Mouse (Mus musculus) stomach, embryonic 14.5 days (tissue): ENCODE results near the gene Gm20388. TPM values are rescaled to one million over a fixed set of nuclear protein-coding genes. Genes with fewer than 3 reads are reported as not detected.

Experiments used
- ATAC-seq: fragments of 200-750 bp; cut with Nextera tagmentation; 2 replicates; pipeline ENCODE4 v1.8.0; 2017; ENCODE audit warnings: low read depth, moderate TSS enrichment; ENCODE audit not compliant: insufficient number of reproducible peaks, insufficient read depth, low FRiP score
- H3K27ac ChIP-seq: fragments of 300-500 bp; sonication (generic); 2 replicates; pipeline ENCODE4 v1.5.1; 2014; ENCODE audit warnings: mild to moderate bottlenecking, low read length, moderate library complexity, mixed read lengths
- H3K27me3 ChIP-seq: fragments of 300-500 bp; sonication (generic); 2 replicates; pipeline ENCODE4 v1.6.1; 2014; ENCODE audit warnings: low read length, control low read depth, mixed read lengths; ENCODE audit not compliant: control insufficient read depth, insufficient read depth
- H3K36me3 ChIP-seq: fragments of 300-500 bp; sonication (generic); 2 replicates; pipeline ENCODE4 v1.6.1; 2014; ENCODE audit warnings: mild to moderate bottlenecking, control low read depth, low read length, moderate library complexity, mixed read lengths; ENCODE audit not compliant: control insufficient read depth, insufficient read depth
- H3K4me1 ChIP-seq: fragments of 300-500 bp; sonication (generic); 2 replicates; pipeline ENCODE4 v1.6.1; 2014; ENCODE audit warnings: low read length, control low read depth, mixed read lengths; ENCODE audit not compliant: control insufficient read depth, insufficient read depth
- H3K4me2 ChIP-seq: fragments of 300-500 bp; sonication (generic); replicated peaks from 2 replicates; pipeline ENCODE4 v1.6.1; 2014; ENCODE audit warnings: low read depth, low read length, control low read depth
- H3K4me3 ChIP-seq: fragments of 300-500 bp; sonication (generic); 2 replicates; pipeline ENCODE4 v1.5.1; 2014; ENCODE audit warnings: low read depth, low read length, control low read depth
- H3K9ac ChIP-seq: fragments of 300-500 bp; sonication (generic); replicated peaks from 2 replicates; pipeline ENCODE4 v1.6.1; 2014; ENCODE audit warnings: low read depth, mild to moderate bottlenecking, control low read depth, low read length, moderate library complexity, mixed read lengths
- H3K9me3 ChIP-seq: fragments of 300-500 bp; sonication (generic); 2 replicates; pipeline ENCODE4 v1.6.1; 2016; ENCODE audit warnings: low read depth, low read length, control low read depth; ENCODE audit not compliant: control insufficient read depth
- WGBS: fragments of 180-500 bp; shearing (Covaris S2); extraction: QIAGEN DNeasy Blood & Tissue Kit; methylation state at CpG from one replicate; pipeline ENCODE4 v1.1.7; 2014; 5-methylcytosine and 5-hydroxymethylcytosine counted together
- polyA plus RNA-seq: library from polyadenylated mRNA; unstranded; fragments of >200 nt; fragmentation: Nextera tagmentation; extraction: Ambion mirVana; gene quantifications from 2 replicates; pipeline ENCODE4 v1.2.1, GENCODE M21; 2014

Gm20388 gene
- polyA plus RNA-seq, 1 experiment from 2014 or later, result 11.4 TPM

GRCm38 (mm10) chr8:121718925-121719324 is 1808.3 kb downstream of the Gm20388 start:
- WGBS, result 53% methylated on average over 6 of the region's 6 CpGs
- Histone ChIP-seq H3K27ac (no peak overlapping the region), H3K36me3 (no peaks in the 10 kb centered on the region), H3K9ac (no peak overlapping the region), H3K4me1 (0 out of 2 replicates have a peak, but pooled peaks cover 4% of the 10 kb centered on the region), H3K4me2 (no peak overlapping the region), H3K27me3 (no peaks in the 10 kb centered on the region), H3K9me3 (no peaks in the 10 kb centered on the region), H3K4me3 (no peak overlapping the region)
- ATAC-seq, result no peak

- Histone ChIP-seq H3K4me1 (0 out of 2 replicates have a peak, but pooled peaks cover 4% of the 10 kb centered on the region), H3K9ac (no peak overlapping the region), H3K36me3 (no peaks in the 10 kb centered on the region), H3K4me3 (no peak overlapping the region), H3K9me3 (no peaks in the 10 kb centered on the region), H3K4me2 (no peak overlapping the region), H3K27me3 (no peaks in the 10 kb centered on the region), H3K27ac (no peak overlapping the region)
- ATAC-seq, result no peak
- WGBS, result 40% methylated on average over 6 of the region's 6 CpGs
Measured at GRCm38 (mm10) chr8:121721072-121721471, 1810.4 kb downstream of the Gm20388 start.

- no peak overlapping the region for H3K4me2 ChIP-seq
- H3K9ac ChIP-seq, result no peak overlapping the region
- no peaks in the 10 kb centered on the region for H3K4me1 ChIP-seq
- ATAC-seq, result no peak
- no peak overlapping the region for H3K27ac ChIP-seq
- no peaks in the 10 kb centered on the region for H3K36me3 ChIP-seq
- H3K9me3 ChIP-seq, result no peaks in the 10 kb centered on the region; the same call in 1 of the 2 replicates
- peaks cover 8% of the 10 kb centered on the region for H3K27me3 ChIP-seq
- WGBS, result 67% methylated on average over 12 of the region's 12 CpGs
- no peak overlapping the region for H3K4me3 ChIP-seq
Measured at GRCm38 (mm10) chr8:121723846-121724245, 1813.2 kb downstream of the Gm20388 start.

DNA sequence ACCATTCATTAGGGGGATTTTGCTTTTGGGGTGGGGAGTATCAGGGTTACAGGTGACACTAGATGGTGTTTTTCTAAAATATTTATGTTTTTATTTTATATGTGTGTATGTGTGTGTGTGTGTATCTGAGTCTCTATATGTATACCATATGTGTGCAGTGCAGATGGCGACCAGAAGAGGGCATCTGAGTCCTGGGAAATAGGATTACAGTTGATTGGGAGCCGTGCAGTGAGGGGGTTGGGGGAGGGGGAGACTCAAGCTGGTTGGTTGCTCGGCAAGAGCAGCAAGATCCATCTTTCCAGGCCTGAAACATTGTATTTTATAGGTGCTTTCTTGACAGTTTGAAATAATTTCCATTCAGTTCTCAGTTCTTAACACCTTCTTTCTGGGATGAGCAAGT is 1816.5 kb downstream of the Gm20388 start:
- WGBS, result 54% methylated on average over 3 of the region's 3 CpGs
- H3K4me2 ChIP-seq, result no peak overlapping the region
- H3K9ac ChIP-seq, result no peak overlapping the region
- peaks cover 35% of the 10 kb centered on the region for H3K27me3 ChIP-seq
- H3K36me3 ChIP-seq, result no peaks in the 10 kb centered on the region
- no peaks in the 10 kb centered on the region; the same call in 1 of the 2 replicates for H3K4me1 ChIP-seq
- no peak for ATAC-seq
- no peak overlapping the region for H3K4me3 ChIP-seq
- H3K27ac ChIP-seq, result no peak overlapping the region
- no peaks in the 10 kb centered on the region; the same call in 1 of the 2 replicates for H3K9me3 ChIP-seq

DNA sequence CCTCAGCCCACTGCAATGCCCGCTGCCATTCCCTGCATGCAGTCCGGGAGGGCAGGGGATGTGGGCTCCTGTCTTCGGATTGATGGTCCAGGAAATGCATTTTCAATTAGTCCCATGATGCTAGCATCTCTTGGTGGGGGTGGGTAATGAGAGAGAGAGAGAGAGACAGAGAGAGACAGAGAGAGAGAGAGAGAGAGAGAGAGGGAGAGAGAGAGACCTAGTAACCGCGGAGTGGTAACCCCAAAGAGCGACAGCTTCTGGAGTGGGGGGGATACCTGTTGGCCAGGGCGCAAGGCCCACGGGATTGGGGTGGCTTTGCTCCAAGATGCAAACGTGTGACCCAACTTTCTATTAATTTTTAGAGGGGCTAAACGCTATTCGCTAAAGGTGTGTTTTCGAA is 1818.7 kb downstream of the Gm20388 start, which contains the start of gene Jph3:
Jph3 (plus strand) TSS at position 301 of the 400 bp plus-strand sequence.
- no peak within 1 kb of the TSS for H3K9ac ChIP-seq
- no peak for ATAC-seq
- peak within 1 kb of the TSS; percentile 80 for H3K4me2 ChIP-seq
- H3K36me3 ChIP-seq, result no peaks in the 10 kb centered on the region
- H3K27ac ChIP-seq, result no peak within 1 kb of the TSS
- no peaks in the 10 kb centered on the region; the same call in 1 of the 2 replicates for H3K9me3 ChIP-seq
- WGBS, result 11% methylated on average over 12 of the region's 12 CpGs
- H3K27me3 ChIP-seq, result peaks cover 48% of the 10 kb centered on the region
- H3K4me1 ChIP-seq, result no peaks in the 10 kb centered on the region; the same call in 1 of the 2 replicates
- peak within 1 kb of the TSS; percentile 37 for H3K4me3 ChIP-seq

GRCm38 (mm10) chr8:121729754-121730153 is 1819.1 kb downstream of the Gm20388 start:
- no peak for ATAC-seq

GRCm38 (mm10) chr8:121730170-121730569 is 1819.5 kb downstream of the Gm20388 start:
- under 1% methylated on average over 20 of the region's 60 CpGs for WGBS
- Histone ChIP-seq H3K36me3 (no peaks in the 10 kb centered on the region), H3K4me2 (peak overlapping the region; percentile 80), H3K9ac (no peak overlapping the region), H3K4me1 (no peaks in the 10 kb centered on the region; the same call in 1 of the 2 replicates), H3K27me3 (peaks cover 48% of the 10 kb centered on the region), H3K9me3 (no peaks in the 10 kb centered on the region; the same call in 1 of the 2 replicates), H3K27ac (no peak overlapping the region), H3K4me3 (peak overlapping the region; percentile 37)
- ATAC-seq, result no peak

More at GRCm38 (mm10) chr8:121729754-121730153, 1819.1 kb downstream of the Gm20388 start:
- 0% methylated on average over 47 of the region's 54 CpGs for WGBS
- Histone ChIP-seq H3K36me3 (no peaks in the 10 kb centered on the region), H3K9ac (no peak overlapping the region), H3K4me3 (peak overlapping the region; percentile 37), H3K9me3 (no peaks in the 10 kb centered on the region; the same call in 1 of the 2 replicates), H3K27ac (no peak overlapping the region), H3K27me3 (peaks cover 48% of the 10 kb centered on the region), H3K4me1 (no peaks in the 10 kb centered on the region; the same call in 1 of the 2 replicates), H3K4me2 (peak overlapping the region; percentile 80)

DNA sequence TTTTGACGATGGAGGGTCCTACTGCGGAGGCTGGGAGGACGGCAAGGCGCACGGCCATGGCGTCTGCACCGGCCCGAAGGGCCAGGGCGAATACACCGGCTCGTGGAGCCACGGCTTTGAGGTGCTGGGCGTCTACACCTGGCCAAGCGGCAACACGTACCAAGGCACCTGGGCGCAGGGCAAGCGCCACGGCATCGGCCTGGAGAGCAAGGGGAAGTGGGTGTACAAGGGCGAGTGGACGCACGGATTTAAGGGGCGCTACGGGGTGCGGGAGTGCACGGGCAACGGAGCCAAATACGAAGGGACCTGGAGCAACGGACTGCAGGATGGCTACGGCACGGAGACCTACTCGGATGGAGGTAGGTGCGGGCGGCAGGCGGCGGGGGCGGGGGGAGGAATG is 1820.0 kb downstream of the Gm20388 start:
- no peak for ATAC-seq
- H3K9ac ChIP-seq, result no peak overlapping the region
- WGBS, result under 1% methylated on average over 37 of the region's 37 CpGs
- H3K4me3 ChIP-seq, result peak overlapping the region; percentile 37
- no peaks in the 10 kb centered on the region; the same call in 1 of the 2 replicates for H3K9me3 ChIP-seq
- peak overlapping the region; percentile 80 for H3K4me2 ChIP-seq
- H3K27ac ChIP-seq, result no peak overlapping the region
- peaks cover 48% of the 10 kb centered on the region for H3K27me3 ChIP-seq
- no peaks in the 10 kb centered on the region; the same call in 1 of the 2 replicates for H3K4me1 ChIP-seq
- no peaks in the 10 kb centered on the region for H3K36me3 ChIP-seq
